Mouse (Mus musculus) heart, adult 2 months (tissue): ENCODE data around the gene Rpl23a. TPM values are rescaled to one million over a fixed set of nuclear protein-coding genes. Genes with fewer than 3 reads are reported as not detected.

Experiments used
- DNase-seq, 2 experiments: peaks; one replicate each; pipeline ENCODE4 v3.0.0; 2021
- H3K27ac ChIP-seq: fragments of 200-600 bp; 2 replicates; pipeline ENCODE4 v1.8.1; 2022
- H3K27me3 ChIP-seq: fragments of 200-500 bp; 2 replicates; pipeline ENCODE4 v1.6.1; 2012; ENCODE audit warnings: mild to moderate bottlenecking, low read length, inconsistent platforms, mixed read lengths; ENCODE audit not compliant: control insufficient read depth, insufficient read depth
- H3K36me3 ChIP-seq: fragments of 200-500 bp; 2 replicates; pipeline ENCODE4 v1.6.1; 2012; ENCODE audit warnings: low read length, inconsistent platforms; ENCODE audit not compliant: control insufficient read depth, insufficient read depth
- H3K4me1 ChIP-seq: fragments of 200-500 bp; 2 replicates; pipeline ENCODE4 v1.6.1; 2011; ENCODE audit warnings: low read length; ENCODE audit not compliant: control insufficient read depth, insufficient read depth
- H3K4me3 ChIP-seq: fragments of 200-600 bp; 2 replicates; pipeline ENCODE4 v1.8.1; 2022
- H3K79me2 ChIP-seq: fragments of 200-500 bp; replicated peaks from 2 replicates; pipeline ENCODE4 v1.6.1; 2012; ENCODE audit warnings: mild to moderate bottlenecking, inconsistent platforms, low read length, moderate library complexity, mixed read lengths; ENCODE audit not compliant: control insufficient read depth, insufficient read depth
- H3K9ac ChIP-seq: fragments of 200-500 bp; 2 replicates; pipeline ENCODE4 v1.6.1; 2012; ENCODE audit warnings: low read depth, mild to moderate bottlenecking, control low read depth, inconsistent platforms, low read length, mixed read lengths
- CTCF ChIP-seq: fragments of 200-600 bp; IDR thresholded peaks from 2 replicates; pipeline ENCODE4 v1.8.1; 2022; ENCODE audit warnings: antibody characterized with exemption, mild to moderate bottlenecking, moderate library complexity
- EP300 ChIP-seq: fragments of 200-500 bp; IDR thresholded peaks from 2 replicates; pipeline ENCODE4 v1.6.1; 2011; ENCODE audit warnings: low read depth, low read length, control low read depth; ENCODE audit not compliant: insufficient read depth
- POLR2A ChIP-seq: fragments of 200-500 bp; IDR thresholded peaks from 2 replicates; pipeline ENCODE4 v1.6.1; 2011; ENCODE audit warnings: mild to moderate bottlenecking, low read depth, low read length, control low read depth; ENCODE audit not compliant: insufficient read depth
- WGBS: fragments of 180-500 bp; shearing (Covaris S2); methylation state at CpG from one replicate; pipeline ENCODE4 v1.1.7; 2018; 5-methylcytosine and 5-hydroxymethylcytosine counted together
- intact Hi-C: fragments of 180-260 bp; cut with DNase I; formaldehyde crosslinking; loops from one replicate; pipeline ENCODE4 v1.15.1; 2025
- polyA plus RNA-seq: library from polyadenylated mRNA; depleted of rRNA; stranded (reverse); fragments of >200 nt; gene quantifications from 2 replicates; pipeline ENCODE4 v1.2.3, GENCODE M21; 2012
- total RNA-seq, 2 experiments: library from RNA; stranded (reverse); gene quantifications; 2 replicates each; pipeline ENCODE4 v1.2.3; 2021

Gene Rpl23a
- total and polyA plus RNA-seq, 3 experiments, result 155 to 911 (median 801) TPM

- Histone ChIP-seq H3K27me3 (no peaks in the 10 kb centered on the region), H3K9ac (peak overlapping the region; percentile 86), H3K79me2 (no peaks in the 10 kb centered on the region), H3K4me1 (peaks cover 3% of the 10 kb centered on the region; the same call in 1 of the 2 replicates), H3K36me3 (no peaks in the 10 kb centered on the region), H3K27ac (peak overlapping the region; percentile 84), H3K4me3 (peak overlapping the region; percentile 95)
- 8% methylated on average over 22 of the region's 22 CpGs for WGBS
- DNase-seq, result peak; percentile 64 to 66
- intact Hi-C loops, result loop anchor here (2.0 kb wide), 1 partner anchor 83 kb away; the partner anchor contains the start of gene Eral1
- TF ChIP-seq POLR2A (peak; percentile 14; the same call in 1 of the 2 replicates), CTCF (no peak), EP300 (no peak)
Observed at GRCm38 (mm10) chr11:78163681-78164603, 19.4 kb downstream of the Rpl23a start.

GRCm38 (mm10) chr11:78163045-78163444, 20.3 kb downstream of the Rpl23a start:
- WGBS, result 80% methylated on average over 2 of the region's 2 CpGs
- TF ChIP-seq CTCF (no peak), EP300 (no peak), POLR2A (no peak)
- no peak for DNase-seq
- Histone ChIP-seq H3K4me1 (peaks cover 3% of the 10 kb centered on the region; the same call in 1 of the 2 replicates), H3K27ac (no peak overlapping the region; the same call in 1 of the 2 replicates), H3K9ac (no peak overlapping the region), H3K27me3 (no peaks in the 10 kb centered on the region), H3K36me3 (no peaks in the 10 kb centered on the region), H3K4me3 (no peak overlapping the region), H3K79me2 (no peaks in the 10 kb centered on the region)
- intact Hi-C loops, result no loop called here

GRCm38 (mm10) chr11:78162504-78162903, 20.9 kb downstream of the Rpl23a start:
- TF ChIP-seq EP300, result no peak
- Histone ChIP-seq H3K9ac (no peak overlapping the region), H3K36me3 (no peaks in the 10 kb centered on the region), H3K27ac (no peak overlapping the region), H3K4me3 (no peak overlapping the region), H3K27me3 (no peaks in the 10 kb centered on the region), H3K4me1 (peaks cover 3% of the 10 kb centered on the region; the same call in 1 of the 2 replicates), H3K79me2 (no peaks in the 10 kb centered on the region)
- DNase-seq, result no peak
- WGBS, result 50% methylated on average over 6 of the region's 6 CpGs
- intact Hi-C loops, result no loop called here

- H3K36me3 ChIP-seq, result no peaks in the 10 kb centered on the region
Observed at GRCm38 (mm10) chr11:78161968-78162367, 21.4 kb downstream of the Rpl23a start.

GRCm38 (mm10) chr11:78161169-78161568, 22.2 kb downstream of the Rpl23a start:
- H3K27me3 ChIP-seq, result no peaks in the 10 kb centered on the region
- TF ChIP-seq POLR2A (no peak), EP300 (no peak), CTCF (no peak)
- H3K4me1 ChIP-seq, result peaks cover 3% of the 10 kb centered on the region; the same call in 1 of the 2 replicates
- H3K79me2 ChIP-seq, result no peaks in the 10 kb centered on the region
- H3K36me3 ChIP-seq, result no peaks in the 10 kb centered on the region
- no peak for DNase-seq
- intact Hi-C loops, result no loop called here
- WGBS, result 85% methylated on average over 14 of the region's 14 CpGs
- H3K27ac ChIP-seq, result no peak overlapping the region
- H3K4me3 ChIP-seq, result no peak overlapping the region
- no peak overlapping the region for H3K9ac ChIP-seq

More at GRCm38 (mm10) chr11:78161968-78162367, 21.4 kb downstream of the Rpl23a start:
- no peak overlapping the region for H3K4me3 ChIP-seq
- no peaks in the 10 kb centered on the region for H3K27me3 ChIP-seq
- no peak for TF ChIP-seq POLR2A
- no peak for TF ChIP-seq EP300
- TF ChIP-seq CTCF, result no peak
- H3K4me1 ChIP-seq, result peaks cover 3% of the 10 kb centered on the region; the same call in 1 of the 2 replicates
- no peak for DNase-seq
- H3K79me2 ChIP-seq, result no peaks in the 10 kb centered on the region
- H3K9ac ChIP-seq, result no peak overlapping the region
- 34% methylated on average over 4 of the region's 4 CpGs for WGBS
- no peak overlapping the region for H3K27ac ChIP-seq
- intact Hi-C loops, result no loop called here

- no peaks in the 10 kb centered on the region for H3K79me2 ChIP-seq
- no peak overlapping the region for H3K27ac ChIP-seq
- no peak overlapping the region for H3K4me3 ChIP-seq
- H3K4me1 ChIP-seq, result peaks cover 3% of the 10 kb centered on the region; the same call in 1 of the 2 replicates
- TF ChIP-seq EP300, result no peak
- TF ChIP-seq POLR2A, result no peak
- no peak for TF ChIP-seq CTCF
- H3K36me3 ChIP-seq, result no peaks in the 10 kb centered on the region
- H3K27me3 ChIP-seq, result no peaks in the 10 kb centered on the region
- intact Hi-C loops, result no loop called here
- no peak for DNase-seq
- WGBS, result 87% methylated on average over 3 of the region's 3 CpGs
- H3K9ac ChIP-seq, result no peak overlapping the region
Observed at GRCm38 (mm10) chr11:78160675-78161074, 22.7 kb downstream of the Rpl23a start.
